Mouse (Mus musculus) skeletal muscle tissue, adult 2 months (tissue): ENCODE data around the gene Plvap.
A peak's percentile ranks its signal among the peaks of the same experiment; 100 is the strongest.

Source experiments
- DNase-seq: peaks from one replicate; pipeline ENCODE4 v3.0.0-alpha.2; 2012; ENCODE audit warnings: low read depth, low spot score

Plvap gene

GRCm38 (mm10) chr8:71466198-71466597, 45.4 kb downstream of the Plvap start:
- no peak for DNase-seq

GRCm38 (mm10) chr8:71465733-71466132, 45.8 kb downstream of the Plvap start:
- no peak for DNase-seq

- DNase-seq = peak; percentile 100
Measured at GRCm38 (mm10) chr8:71464513-71465500, 46.7 kb downstream of the Plvap start, which contains the start of gene Mrpl34. Mrpl34 (plus strand) TSS chr8:71464959.

GRCm38 (mm10) chr8:71463188-71464033, 48.1 kb downstream of the Plvap start, which contains the start of gene Abhd8:
Abhd8 (minus strand) TSS chr8:71463655.
- DNase-seq = peak; percentile 94

GRCm38 (mm10) chr8:71462786-71463185, 48.8 kb downstream of the Plvap start:
- DNase-seq = no peak

GRCm38 (mm10) chr8:71462191-71462590, 49.4 kb downstream of the Plvap start:
- no peak for DNase-seq

GRCm38 (mm10) chr8:71461152-71461840, 50.3 kb downstream of the Plvap start:
- no peak for DNase-seq

GRCm38 (mm10) chr8:71460716-71461115, 50.8 kb downstream of the Plvap start:
- DNase-seq = no peak

- DNase-seq = no peak
Measured at GRCm38 (mm10) chr8:71457659-71458270, 53.8 kb downstream of the Plvap start.

GRCm38 (mm10) chr8:71456906-71457305, 54.6 kb downstream of the Plvap start:
- no peak for DNase-seq

GRCm38 (mm10) chr8:71454668-71455067, 56.9 kb downstream of the Plvap start:
- DNase-seq = no peak

GRCm38 (mm10) chr8:71452669-71453068, 58.9 kb downstream of the Plvap start:
- DNase-seq = no peak

GRCm38 (mm10) chr8:71451777-71452176, 59.8 kb downstream of the Plvap start:
- no peak for DNase-seq

- no peak for DNase-seq
Measured at GRCm38 (mm10) chr8:71451337-71451736, 60.2 kb downstream of the Plvap start.
